Mouse (Mus musculus): ENCODE measurements around the gene Eif2d.

- TF ChIP-seq CTCF (IDR thresholded peaks at IDR 0.05; ENCODE audit: extremely low read depth, insufficient read length, insufficient replicate concordance, low read depth, low read length) = no peak
- no peak for TF ChIP-seq POLR2A (IDR thresholded peaks at IDR 0.05; ENCODE audit: low read depth, low read length)
These were observed 32.1 kb downstream of the Eif2d start for GRCm38 (mm10) chr1:131184956-131185660.

Data from small intestine, adult 2 months (tissue).